Mouse (Mus musculus): Measurements from ENCODE around the gene Calm5.
"Not testable (repeated sequence)": the region's sequence is repeated elsewhere in the genome, so short reads cannot be mapped to it uniquely, and the experiment has no call there.

Calm5 gene

DNA sequence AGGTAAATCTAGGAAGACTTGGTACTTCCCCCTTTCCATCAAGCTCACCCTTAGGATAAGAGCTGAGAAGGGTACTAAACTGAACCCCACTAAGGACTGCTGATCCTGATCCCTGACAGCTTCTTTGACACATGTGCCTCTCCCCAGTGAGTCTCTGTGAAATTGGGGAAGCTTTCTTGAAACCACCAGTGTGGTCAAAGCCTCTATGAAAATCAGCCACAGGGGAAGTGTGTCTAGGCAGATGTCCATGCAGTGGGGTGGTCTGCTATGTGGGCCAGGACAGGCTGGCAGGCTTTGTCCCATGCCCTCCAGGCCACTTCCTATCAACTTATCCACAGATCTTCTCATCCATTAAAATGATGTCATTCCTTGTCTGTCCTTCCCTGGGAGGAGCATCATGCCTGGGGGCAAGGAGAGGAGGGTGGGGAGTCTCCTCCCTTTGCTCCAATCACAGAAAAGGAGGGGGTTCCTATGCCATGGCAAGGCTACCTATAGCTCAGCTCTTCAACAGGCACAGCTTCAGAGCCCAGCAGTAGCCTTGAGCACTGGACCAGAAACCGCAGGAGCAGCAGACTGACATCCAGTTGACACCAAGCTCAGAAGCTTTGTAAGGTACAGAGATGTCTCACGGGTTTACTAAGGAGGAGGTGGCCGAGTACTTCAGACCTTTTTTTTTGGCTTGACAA is at the start of gene Calm5:
Gene Calm5, plus strand, starts transcription at position 526 of the 686 bp plus-strand sequence.
- H3K27me3 ChIP-seq (ENCODE audit: control insufficient read depth, insufficient read depth, low read length, poor library complexity, severe bottlenecking); DNase-seq (ENCODE audit: low read depth, low spot score); H3K36me3 ChIP-seq (ENCODE audit: control insufficient read depth, insufficient read depth, low read length, poor library complexity, severe bottlenecking): not testable (repeated sequence)

DNA sequence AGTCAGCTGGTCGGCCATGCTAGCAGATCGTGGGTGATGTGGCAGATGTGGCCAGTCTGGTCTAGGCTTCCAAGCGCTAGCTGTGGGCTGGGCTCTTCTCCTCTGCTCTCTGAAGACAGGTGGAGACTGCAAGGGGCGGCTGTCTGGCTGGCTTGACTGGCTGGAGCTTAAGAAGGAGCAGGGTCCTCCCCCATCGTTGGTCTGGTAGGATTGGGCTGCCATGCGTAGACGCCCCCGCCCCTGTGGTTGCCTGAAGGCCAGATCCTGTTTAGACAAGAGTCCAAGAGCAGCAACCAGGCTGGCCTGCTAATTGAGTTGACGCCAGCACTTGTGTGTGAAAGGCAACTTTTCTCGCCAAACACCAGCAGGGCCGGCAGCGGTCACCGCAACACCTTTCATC is 49.8 kb upstream of the Calm5 start, which contains the start of gene Calml3:
Gene Calml3, minus strand, starts transcription at position 131 of the 400 bp plus-strand sequence.
- DNase-seq (ENCODE audit: low read depth, low spot score), result no peak
- no peaks in the 10 kb centered on the region for H3K36me3 ChIP-seq (ENCODE audit: control insufficient read depth, insufficient read depth, low read length, poor library complexity, severe bottlenecking)
- H3K27me3 ChIP-seq (ENCODE audit: control insufficient read depth, insufficient read depth, low read length, poor library complexity, severe bottlenecking), result no peaks in the 10 kb centered on the region

DNA sequence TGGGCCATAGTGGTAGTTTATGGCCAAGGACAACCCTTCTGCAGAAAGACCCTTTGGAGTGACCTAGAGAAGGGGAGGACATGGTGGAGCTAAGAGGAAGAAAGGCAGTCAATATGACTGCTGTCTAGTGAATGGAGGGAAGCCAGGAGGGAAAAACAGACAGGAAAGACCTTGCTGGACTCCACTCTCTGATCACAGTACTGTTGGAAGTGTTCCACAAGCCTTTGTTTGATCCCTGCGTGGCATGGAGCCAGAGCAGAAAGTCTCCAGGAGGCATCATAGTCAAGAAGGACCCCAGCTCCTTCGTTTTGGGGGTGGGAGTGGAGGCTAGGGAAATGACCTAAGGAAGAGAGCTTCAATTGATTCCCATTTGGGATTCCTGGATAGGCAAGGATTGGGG is 48.8 kb upstream of the Calm5 start:
- no peak for DNase-seq (ENCODE audit: low read depth, low spot score)
- Histone ChIP-seq H3K36me3 (ENCODE audit: control insufficient read depth, insufficient read depth, low read length, poor library complexity, severe bottlenecking) (no peaks in the 10 kb centered on the region), H3K27me3 (ENCODE audit: control insufficient read depth, insufficient read depth, low read length, poor library complexity, severe bottlenecking) (no peaks in the 10 kb centered on the region)

DNA sequence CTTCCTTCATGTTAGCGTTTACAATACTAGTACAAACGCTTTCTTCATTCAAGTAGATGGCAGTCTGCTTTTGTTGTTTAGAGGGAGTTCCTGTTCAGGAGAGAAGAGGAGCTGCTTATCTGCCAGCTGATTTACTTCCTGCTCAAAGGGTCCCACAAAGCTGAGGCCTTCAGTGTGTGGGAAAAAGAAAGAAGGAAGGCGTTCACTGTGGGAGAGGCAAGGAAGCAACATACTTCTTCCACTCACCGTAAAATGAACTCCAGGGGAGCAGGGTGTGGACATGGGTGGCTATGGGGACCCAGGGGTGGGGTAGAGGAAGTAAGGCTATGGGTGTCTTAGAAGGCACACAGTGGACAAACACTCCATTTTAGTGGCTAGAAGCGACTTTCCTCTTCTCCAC is 48.3 kb upstream of the Calm5 start:
- H3K27me3 ChIP-seq (ENCODE audit: control insufficient read depth, insufficient read depth, low read length, poor library complexity, severe bottlenecking), result no peaks in the 10 kb centered on the region
- DNase-seq (ENCODE audit: low read depth, low spot score), result no peak
- no peaks in the 10 kb centered on the region for H3K36me3 ChIP-seq (ENCODE audit: control insufficient read depth, insufficient read depth, low read length, poor library complexity, severe bottlenecking)

DNA sequence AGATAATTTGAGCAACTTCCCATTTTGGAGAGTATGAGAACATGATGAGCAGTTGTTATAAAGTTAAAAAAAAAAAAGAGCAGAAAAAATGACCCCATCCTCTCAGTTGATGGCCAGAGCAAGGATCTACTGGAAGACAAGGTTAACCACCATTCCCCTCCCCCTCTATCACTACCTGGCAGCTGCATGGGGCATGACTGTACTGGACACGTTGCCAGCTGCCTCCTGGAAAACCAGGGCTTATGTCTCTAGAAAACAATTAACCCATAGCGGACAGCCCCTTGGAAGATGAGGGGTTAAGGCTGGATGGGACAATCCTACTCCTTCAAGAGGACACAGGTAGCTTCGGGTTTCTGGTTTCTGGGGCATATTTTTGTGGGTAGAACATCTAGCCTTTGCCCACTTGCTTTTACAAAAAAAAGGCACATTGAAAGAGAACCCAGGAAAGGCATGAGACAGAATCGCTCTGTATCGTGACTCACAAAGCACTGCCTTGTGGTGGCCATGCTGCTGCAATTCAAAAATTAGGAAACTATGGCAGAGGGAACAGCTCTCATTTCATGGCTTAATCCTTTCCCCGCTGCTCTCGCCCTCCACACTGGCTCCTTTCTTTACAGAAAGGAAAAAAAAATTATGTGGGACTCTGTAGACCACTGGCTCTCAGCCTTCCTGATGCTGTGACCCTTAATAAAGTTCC is 46.7 kb upstream of the Calm5 start:
- no peak for DNase-seq (ENCODE audit: low read depth, low spot score)
- no peaks in the 10 kb centered on the region for H3K27me3 ChIP-seq (ENCODE audit: control insufficient read depth, insufficient read depth, low read length, poor library complexity, severe bottlenecking)
- no peaks in the 10 kb centered on the region for H3K36me3 ChIP-seq (ENCODE audit: control insufficient read depth, insufficient read depth, low read length, poor library complexity, severe bottlenecking)

DNA sequence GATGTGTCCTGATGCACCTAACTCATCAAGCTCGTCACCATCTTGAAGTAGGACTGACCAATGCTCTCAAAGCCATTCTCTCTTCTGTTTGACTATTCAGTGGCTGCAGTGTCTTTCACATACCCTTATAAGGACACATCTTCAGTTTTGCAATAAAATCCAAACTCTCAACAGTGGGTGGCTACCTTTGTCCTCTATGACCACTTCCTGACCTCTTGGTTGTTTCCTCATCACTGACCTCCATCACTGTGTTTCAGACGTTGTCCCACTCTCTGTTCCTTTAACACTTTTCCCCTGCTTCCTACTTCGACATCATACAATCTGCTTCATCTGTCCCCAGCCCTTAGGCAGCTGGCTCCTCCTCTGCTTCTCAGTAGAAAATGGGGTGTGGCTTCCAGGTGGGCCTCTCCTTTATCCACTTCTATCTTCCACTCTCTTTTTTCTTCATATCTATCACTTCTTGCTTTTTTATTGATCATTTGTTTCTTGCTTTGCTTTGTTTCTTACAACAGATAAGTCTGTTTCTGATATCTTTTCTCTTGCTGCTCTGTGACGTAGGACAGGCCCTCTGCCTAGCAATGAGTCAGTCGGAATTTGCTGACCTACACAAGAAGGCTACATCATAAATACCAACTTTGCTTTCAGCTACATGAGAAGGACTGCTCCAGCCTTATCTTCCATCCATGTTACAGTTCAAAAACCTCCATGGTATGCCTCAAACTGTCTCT is 35.8 kb upstream of the Calm5 start:
- no peak for DNase-seq (ENCODE audit: low read depth, low spot score)
- H3K36me3 ChIP-seq (ENCODE audit: control insufficient read depth, insufficient read depth, low read length, poor library complexity, severe bottlenecking), result no peaks in the 10 kb centered on the region

DNA sequence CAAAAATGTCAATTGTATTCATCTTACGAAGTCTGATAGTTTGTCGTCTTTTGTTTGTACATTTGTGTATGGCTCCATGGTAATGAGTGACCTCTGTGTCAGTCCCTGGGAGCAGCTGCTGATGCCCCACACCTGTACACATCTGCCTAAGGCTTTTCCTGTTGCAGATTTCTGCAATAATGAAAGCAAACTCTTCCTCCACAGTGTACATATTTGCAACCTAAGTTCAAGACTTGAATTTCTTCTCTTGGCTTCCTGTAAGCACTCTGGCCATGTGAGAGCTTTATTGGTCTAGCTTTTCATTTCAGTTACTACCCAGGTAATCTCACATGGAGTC is 35.3 kb upstream of the Calm5 start:
- Histone ChIP-seq H3K27me3 (ENCODE audit: control insufficient read depth, insufficient read depth, low read length, poor library complexity, severe bottlenecking) (no peaks in the 10 kb centered on the region), H3K36me3 (ENCODE audit: control insufficient read depth, insufficient read depth, low read length, poor library complexity, severe bottlenecking) (no peaks in the 10 kb centered on the region)
- DNase-seq (ENCODE audit: low read depth, low spot score), result no peak

More for the DNA sequence above, 35.8 kb upstream of the Calm5 start:
- H3K27me3 ChIP-seq (ENCODE audit: control insufficient read depth, insufficient read depth, low read length, poor library complexity, severe bottlenecking), result no peaks in the 10 kb centered on the region

DNA sequence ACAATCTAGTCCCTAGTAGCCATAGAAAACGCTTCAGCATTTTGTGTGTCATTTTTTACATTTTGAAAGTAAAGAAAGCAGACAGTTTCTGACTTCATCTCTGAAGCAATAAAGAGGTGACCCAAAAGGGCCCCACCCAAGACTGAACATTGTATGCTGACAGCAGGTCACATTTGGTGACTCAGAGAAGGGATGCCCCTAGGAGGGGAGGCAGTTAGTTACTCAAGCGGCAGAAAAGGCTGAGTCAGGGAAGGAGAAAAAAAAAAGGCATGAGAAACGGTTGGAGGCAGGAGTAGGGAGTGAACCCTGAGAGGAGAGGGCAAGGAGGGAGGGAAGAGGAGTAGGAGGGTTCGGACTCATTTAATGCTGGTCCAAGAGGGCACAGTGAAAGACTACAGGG is 31.9 kb upstream of the Calm5 start:
- DNase-seq (ENCODE audit: low read depth, low spot score), result no peak
- no peaks in the 10 kb centered on the region for H3K36me3 ChIP-seq (ENCODE audit: control insufficient read depth, insufficient read depth, low read length, poor library complexity, severe bottlenecking)
- 0 out of 2 replicates have a peak, but pooled peaks cover 1% of the 10 kb centered on the region for H3K27me3 ChIP-seq (ENCODE audit: control insufficient read depth, insufficient read depth, low read length, poor library complexity, severe bottlenecking)

DNA sequence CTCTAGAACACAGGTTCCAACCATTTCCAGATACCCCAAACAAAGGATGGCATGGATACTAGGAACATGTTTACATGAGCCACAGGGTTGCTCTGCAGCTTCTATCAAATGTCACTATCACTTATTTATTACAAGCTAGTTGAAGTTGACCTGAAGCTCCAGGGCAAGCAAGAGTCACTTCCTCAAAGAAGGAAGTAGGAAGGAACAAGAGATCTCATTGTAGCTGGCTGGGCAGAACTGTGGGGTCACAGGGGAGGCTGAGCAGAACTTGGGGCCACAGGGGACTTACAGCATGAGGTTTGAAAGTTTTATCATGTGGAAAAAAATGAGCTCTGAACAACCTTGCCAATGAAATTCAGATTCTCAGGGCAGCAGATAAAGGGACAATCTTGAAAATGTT is 28.2 kb upstream of the Calm5 start:
- no peaks in the 10 kb centered on the region for H3K36me3 ChIP-seq (ENCODE audit: control insufficient read depth, insufficient read depth, low read length, poor library complexity, severe bottlenecking)
- DNase-seq (ENCODE audit: low read depth, low spot score), result peak; percentile 27

DNA sequence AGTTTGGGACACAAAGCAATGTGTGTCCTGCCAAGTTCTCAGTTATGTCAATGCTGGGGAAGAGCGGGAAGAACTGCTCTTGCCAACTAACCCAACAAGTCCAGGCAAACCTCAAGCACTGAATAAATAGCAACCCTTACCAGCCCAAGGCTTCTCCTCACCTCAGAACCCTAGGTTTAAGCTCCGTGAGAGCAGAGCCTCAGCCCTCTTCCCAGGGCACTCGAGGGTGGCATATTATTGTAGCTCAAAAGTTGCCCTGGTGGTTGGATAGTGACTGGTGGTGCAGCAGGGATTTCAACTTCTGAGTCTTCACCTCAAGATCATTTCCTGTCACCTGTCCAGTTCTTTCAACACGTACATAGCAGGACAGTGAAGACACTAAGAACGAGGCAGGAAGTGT is 22.4 kb upstream of the Calm5 start:
- Histone ChIP-seq H3K36me3 (ENCODE audit: control insufficient read depth, insufficient read depth, low read length, poor library complexity, severe bottlenecking) (no peaks in the 10 kb centered on the region), H3K27me3 (ENCODE audit: control insufficient read depth, insufficient read depth, low read length, poor library complexity, severe bottlenecking) (0 out of 2 replicates have a peak, but pooled peaks cover 1% of the 10 kb centered on the region)

More for the DNA sequence above, 28.2 kb upstream of the Calm5 start:
- 0 out of 2 replicates have a peak, but pooled peaks cover 1% of the 10 kb centered on the region for H3K27me3 ChIP-seq (ENCODE audit: control insufficient read depth, insufficient read depth, low read length, poor library complexity, severe bottlenecking)

DNA sequence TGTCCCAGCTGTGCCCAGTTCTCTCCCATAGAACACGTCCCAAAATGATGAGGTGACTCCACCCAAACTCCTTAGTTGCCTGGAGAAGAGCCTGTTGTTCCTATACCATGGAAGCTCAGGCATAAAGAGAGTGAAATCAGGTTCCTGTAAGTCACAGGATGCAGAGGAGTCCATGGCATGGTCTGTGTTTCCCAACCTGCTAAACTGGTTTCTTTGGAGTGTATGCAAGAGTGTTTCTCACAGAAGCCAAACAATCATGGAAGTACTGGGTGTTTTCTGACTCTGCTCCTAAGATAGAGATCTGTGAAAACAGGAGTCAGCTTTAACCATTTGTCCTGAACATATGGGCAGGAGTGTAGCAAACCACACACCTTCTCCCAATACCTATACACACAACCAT is 22.0 kb upstream of the Calm5 start:
- Histone ChIP-seq H3K27me3 (ENCODE audit: control insufficient read depth, insufficient read depth, low read length, poor library complexity, severe bottlenecking) (0 out of 2 replicates have a peak, but pooled peaks cover under 1% of the 10 kb centered on the region), H3K36me3 (ENCODE audit: control insufficient read depth, insufficient read depth, low read length, poor library complexity, severe bottlenecking) (no peaks in the 10 kb centered on the region)
- DNase-seq (ENCODE audit: low read depth, low spot score), result no peak

More for the DNA sequence above, 22.4 kb upstream of the Calm5 start:
- no peak for DNase-seq (ENCODE audit: low read depth, low spot score)

DNA sequence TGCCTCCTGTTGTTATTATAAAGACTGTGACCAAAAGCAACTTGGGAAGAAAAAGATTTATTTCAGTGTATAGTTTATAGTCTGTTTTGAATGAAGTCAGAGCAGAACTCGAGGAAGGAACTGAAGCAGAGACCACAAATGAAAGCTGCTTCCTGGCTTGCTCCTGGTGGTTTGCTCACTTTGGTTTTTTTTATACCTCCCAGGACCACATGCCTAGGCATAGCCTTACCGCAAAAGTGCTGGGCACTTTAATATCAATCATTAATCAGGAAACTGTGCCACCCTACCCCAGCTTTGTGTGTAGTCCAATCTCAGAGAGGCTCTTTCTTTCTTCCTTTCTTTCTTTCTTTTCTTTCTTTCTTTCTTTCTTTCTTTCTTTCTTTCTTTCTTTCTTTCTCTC is 21.5 kb upstream of the Calm5 start:
- Histone ChIP-seq H3K36me3 (ENCODE audit: control insufficient read depth, insufficient read depth, low read length, poor library complexity, severe bottlenecking) (no peaks in the 10 kb centered on the region), H3K27me3 (ENCODE audit: control insufficient read depth, insufficient read depth, low read length, poor library complexity, severe bottlenecking) (no peaks in the 10 kb centered on the region)
- no peak for DNase-seq (ENCODE audit: low read depth, low spot score)

DNA sequence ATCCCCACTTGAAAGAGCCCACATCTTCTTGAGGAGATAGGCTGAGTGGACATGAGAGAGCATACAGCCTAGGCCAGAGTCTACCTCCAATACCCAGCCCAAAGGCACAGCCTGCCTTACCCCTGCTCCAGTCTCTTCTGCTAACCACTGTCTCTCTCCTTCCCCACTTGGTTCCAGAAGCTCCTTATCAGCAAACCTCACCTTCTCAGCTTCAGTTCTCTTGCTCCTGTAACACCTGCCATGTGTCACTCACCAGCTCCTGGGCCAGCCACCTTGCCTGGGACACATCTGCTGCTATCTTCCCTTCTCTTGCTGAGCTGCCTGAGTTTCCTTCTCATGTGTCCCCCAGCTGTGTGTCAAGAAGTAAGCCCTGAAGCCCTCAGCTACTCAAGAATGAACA is 20.3 kb upstream of the Calm5 start:
- not testable (repeated sequence) for DNase-seq (ENCODE audit: low read depth, low spot score); H3K27me3 ChIP-seq (ENCODE audit: control insufficient read depth, insufficient read depth, low read length, poor library complexity, severe bottlenecking); H3K36me3 ChIP-seq (ENCODE audit: control insufficient read depth, insufficient read depth, low read length, poor library complexity, severe bottlenecking)

DNA sequence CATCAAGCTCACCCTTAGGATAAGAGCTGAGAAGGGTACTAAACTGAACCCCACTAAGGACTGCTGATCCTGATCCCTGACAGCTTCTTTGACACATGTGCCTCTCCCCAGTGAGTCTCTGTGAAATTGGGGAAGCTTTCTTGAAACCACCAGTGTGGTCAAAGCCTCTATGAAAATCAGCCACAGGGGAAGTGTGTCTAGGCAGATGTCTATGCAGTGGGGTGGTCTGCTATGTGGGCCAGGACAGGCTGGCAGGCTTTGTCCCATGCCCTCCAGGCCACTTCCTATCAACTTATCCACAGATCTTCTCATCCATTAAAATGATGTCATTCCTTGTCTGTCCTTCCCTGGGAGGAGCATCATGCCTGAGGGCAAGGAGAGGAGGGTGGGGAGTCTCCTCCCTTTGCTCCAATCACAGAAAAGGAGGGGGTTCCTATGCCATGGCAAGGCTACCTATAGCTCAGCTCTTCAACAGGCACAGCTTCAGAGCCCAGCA is 16.6 kb upstream of the Calm5 start, which contains the start of gene Calm4:
Gene Calm4, plus strand, starts transcription at position 446 of the 496 bp plus-strand sequence.
- H3K36me3 ChIP-seq (ENCODE audit: control insufficient read depth, insufficient read depth, low read length, poor library complexity, severe bottlenecking); H3K27me3 ChIP-seq (ENCODE audit: control insufficient read depth, insufficient read depth, low read length, poor library complexity, severe bottlenecking); DNase-seq (ENCODE audit: low read depth, low spot score): not testable (repeated sequence)

DNA sequence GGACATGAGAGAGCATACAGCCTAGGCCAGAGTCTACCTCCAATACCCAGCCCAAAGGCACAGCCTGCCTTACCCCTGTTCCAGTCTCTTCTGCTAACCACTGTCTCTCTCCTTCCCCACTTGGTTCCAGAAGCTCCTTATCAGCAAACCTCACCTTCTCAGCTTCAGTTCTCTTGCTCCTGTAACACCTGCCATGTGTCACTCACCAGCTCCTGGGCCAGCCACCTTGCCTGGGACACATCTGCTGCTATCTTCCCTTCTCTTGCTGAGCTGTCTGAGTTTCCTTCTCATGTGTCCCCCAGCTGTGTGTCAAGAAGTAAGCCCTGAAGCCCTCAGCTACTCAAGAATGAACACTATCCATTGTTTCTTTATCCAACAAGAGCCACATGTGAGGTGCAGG is 13.3 kb upstream of the Calm5 start:
- not testable (repeated sequence) for DNase-seq (ENCODE audit: low read depth, low spot score); H3K36me3 ChIP-seq (ENCODE audit: control insufficient read depth, insufficient read depth, low read length, poor library complexity, severe bottlenecking); H3K27me3 ChIP-seq (ENCODE audit: control insufficient read depth, insufficient read depth, low read length, poor library complexity, severe bottlenecking)
